Mouse (Mus musculus) heart, postnatal 0 days (tissue): ENCODE measurements around the gene Swi5.

Source experiments
- CTCF ChIP-seq: IDR thresholded peaks from 2 replicates; pipeline ENCODE4 v1.5.1; 2016; ENCODE audit warnings: antibody characterized with exemption, control low read depth, low read depth
- EP300 ChIP-seq: IDR thresholded peaks from 2 replicates; pipeline ENCODE4 v1.6.1; 2016; ENCODE audit warnings: antibody characterized with exemption, low read depth

GRCm38 (mm10) chr2:32324322-32324721, 36.4 kb upstream of the Swi5 start:
- no peak for TF ChIP-seq CTCF
- TF ChIP-seq EP300: no peak
